Comparison of ENCODE assay signal across 5 mouse cellular contexts in genomic region chr5:73761236-73761635, GRCm38 (mm10).
"Had no signal": no experiment of that assay in that cellular context is flagged by ENCODE, and none has a peak within 500 bp of the region (broad histone marks: within the 10 kb centered on the region; RNA-seq: fewer than 3 reads in every experiment).

No protein-coding gene starts in this region.

- H3K36me3 ChIP-seq: midbrain, embryonic 10.5 days; neural tube, embryonic 13.5 days; stomach, embryonic 15.5 days had no signal

- H3K4me2 ChIP-seq: neural tube, embryonic 13.5 days; stomach, embryonic 15.5 days had no signal

- H3K27me3 ChIP-seq: neural tube, embryonic 13.5 days; stomach, embryonic 15.5 days had no signal

- H3K4me1 ChIP-seq: neural tube, embryonic 13.5 days; stomach, embryonic 15.5 days had no signal

- H3K9ac ChIP-seq: liver, embryonic 14.5 days; neural tube, embryonic 13.5 days; stomach, embryonic 15.5 days had no signal

- H3K9me3 ChIP-seq: midbrain, embryonic 10.5 days; neural tube, embryonic 13.5 days; stomach, embryonic 15.5 days had no signal

- DNase-seq: thymus, postnatal 36 days had no signal

- H3K27ac ChIP-seq: liver, embryonic 14.5 days; midbrain, embryonic 10.5 days; neural tube, embryonic 13.5 days had no signal

- H3K4me3 ChIP-seq: midbrain, embryonic 10.5 days; neural tube, embryonic 13.5 days; stomach, embryonic 15.5 days had no signal
